Mouse (Mus musculus) small intestine, adult 10 weeks (tissue): ENCODE measurements around the gene Ripk4. TPM values are rescaled to one million over a fixed set of nuclear protein-coding genes. Genes with fewer than 3 reads are reported as not detected.

ENCODE experiments used
- polyA plus RNA-seq: library from polyadenylated mRNA; stranded (reverse); fragments of 350-450 nt; fragmentation: Illumina TruSeq; extraction: RNeasy Lipid Tissue Mini Kit (QIAGEN cat#74804); gene quantifications from one replicate; pipeline ENCODE4 v1.2.3, GENCODE M21; 2014; ENCODE audit warnings: low replicate concordance

The Ripk4 gene
- 15.2 TPM for polyA plus RNA-seq

DNA sequence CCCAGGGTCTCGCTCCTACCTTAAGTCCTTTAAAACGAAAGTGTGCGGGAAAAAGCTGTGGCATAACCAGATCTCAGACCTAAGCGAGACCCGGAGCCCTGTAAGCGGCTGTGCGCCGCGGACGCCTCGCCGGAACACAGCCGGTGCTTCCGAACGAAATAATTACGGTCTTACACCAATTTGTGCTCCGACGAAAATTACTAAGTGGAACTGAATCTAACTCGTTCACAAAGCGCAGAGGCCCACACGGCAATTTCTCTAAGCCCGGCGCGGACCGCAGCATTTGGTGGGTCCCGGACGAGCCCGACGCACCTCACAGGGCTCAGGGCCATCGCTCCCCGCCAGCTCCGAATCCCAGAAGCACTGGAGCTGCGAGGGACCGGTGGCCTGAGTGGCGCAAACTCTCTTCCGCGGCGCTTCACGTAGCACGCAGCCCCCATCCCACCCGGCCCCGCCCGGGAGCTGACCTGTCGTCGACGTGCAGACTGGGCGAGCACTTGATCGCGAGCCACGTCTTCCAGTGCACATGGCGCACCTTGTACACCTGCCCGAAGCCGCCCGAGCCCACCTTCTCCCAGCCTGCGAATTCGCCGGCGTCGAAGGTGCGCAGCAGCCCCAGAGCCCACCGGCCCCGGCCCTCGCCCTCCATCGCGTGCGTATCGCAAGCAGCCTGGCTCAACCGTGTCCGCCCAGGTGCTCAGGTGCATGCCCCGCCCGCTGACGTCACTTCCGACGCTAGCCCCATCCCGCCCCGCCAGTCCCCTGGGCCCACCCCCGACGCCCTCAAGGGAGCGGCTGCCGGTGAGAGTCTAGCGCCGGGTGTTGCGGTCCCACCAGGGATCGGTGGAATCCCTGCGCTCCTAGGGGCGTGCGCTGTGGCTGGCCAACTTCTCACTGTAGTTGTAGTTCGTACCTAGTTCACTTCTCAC lies at the start of gene Ripk4:
Gene Ripk4, minus strand, starts transcription at position 727 of the 929 bp plus-strand sequence.

Other genes starting within 250 kb of the Ripk4 start
- gene Fam3b, start 249.0 kb downstream of the Ripk4 start, polyA plus RNA-seq: 173 TPM
- gene Tmprss2, start 152.6 kb downstream of the Ripk4 start, polyA plus RNA-seq: 79.6 TPM
- gene Prdm15, start 88.1 kb upstream of the Ripk4 start, polyA plus RNA-seq: 5.7 TPM
- gene C2cd2, start 198.8 kb upstream of the Ripk4 start, polyA plus RNA-seq: 4.3 TPM
- 3.5 TPM for gene Zbtb21, start 198.8 kb upstream of the Ripk4 start, polyA plus RNA-seq
- 69.3 TPM for gene B230307C23Rik, start 233.5 kb upstream of the Ripk4 start, polyA plus RNA-seq